Mouse (Mus musculus) kidney, adult 2 months (tissue): ENCODE data around the gene Pgc.

Experiments
- CTCF ChIP-seq: fragments of 200-500 bp; conservative IDR thresholded peaks from 2 replicates; pipeline ENCODE4 v1.5.1; 2011; ENCODE audit warnings: low read depth, mild to moderate bottlenecking, control low read depth, low read length, moderate library complexity, mixed read lengths; ENCODE audit not compliant: insufficient read depth, insufficient read length
- POLR2A ChIP-seq: fragments of 200-500 bp; IDR thresholded peaks from one replicate; pipeline ENCODE4 v1.6.1; 2011; ENCODE audit warnings: low read depth, low read length, control low read depth

- no peak for TF ChIP-seq CTCF
- no peak for TF ChIP-seq POLR2A
These were observed 23.0 kb downstream of the Pgc start for GRCm38 (mm10) chr17:47749626-47750025.
